Mouse (Mus musculus) retina, postnatal 7 days (tissue): Measurements from ENCODE around the gene Hoxd9.

Source experiments
- DNase-seq: peaks from one replicate; pipeline ENCODE4 v3.0.0-alpha.2; 2012; ENCODE audit warnings: low read depth, low spot score

Gene Hoxd9

GRCm38 (mm10) chr2:74683471-74683951 is 14.0 kb upstream of the Hoxd9 start:
- no peak for DNase-seq

GRCm38 (mm10) chr2:74684106-74684505 is 13.4 kb upstream of the Hoxd9 start:
- DNase-seq: no peak

GRCm38 (mm10) chr2:74685059-74685603 is 12.4 kb upstream of the Hoxd9 start:
- no peak for DNase-seq

- no peak for DNase-seq
Measured at GRCm38 (mm10) chr2:74686301-74686987, 11.1 kb upstream of the Hoxd9 start.

- DNase-seq: no peak
Measured at GRCm38 (mm10) chr2:74686988-74687697, 10.4 kb upstream of the Hoxd9 start.

- DNase-seq: no peak
Measured at GRCm38 (mm10) chr2:74687698-74688555, 9.6 kb upstream of the Hoxd9 start.

- DNase-seq: no peak
Measured at GRCm38 (mm10) chr2:74688795-74689573, 8.5 kb upstream of the Hoxd9 start.

GRCm38 (mm10) chr2:74689574-74690337 is 7.8 kb upstream of the Hoxd9 start:
- DNase-seq: no peak

GRCm38 (mm10) chr2:74690338-74690716 is 7.2 kb upstream of the Hoxd9 start:
- DNase-seq: no peak

- DNase-seq: no peak
Measured at GRCm38 (mm10) chr2:74691022-74691951, 6.2 kb upstream of the Hoxd9 start, which contains the start of gene Hoxd10. TSS of gene Hoxd10 (plus strand) at chr2:74691924.

GRCm38 (mm10) chr2:74691995-74692807 is 5.3 kb upstream of the Hoxd9 start:
- DNase-seq: no peak

GRCm38 (mm10) chr2:74692808-74693431 is 4.6 kb upstream of the Hoxd9 start:
- no peak for DNase-seq

GRCm38 (mm10) chr2:74693432-74693827 is 4.1 kb upstream of the Hoxd9 start:
- no peak for DNase-seq

GRCm38 (mm10) chr2:74694066-74694465 is 3.5 kb upstream of the Hoxd9 start:
- no peak for DNase-seq

- DNase-seq: no peak
Measured at GRCm38 (mm10) chr2:74695383-74695782, 2.1 kb upstream of the Hoxd9 start.

- no peak for DNase-seq
Measured at GRCm38 (mm10) chr2:74695813-74696430, 1.6 kb upstream of the Hoxd9 start.
